Mouse (Mus musculus): ENCODE measurements at regions not wholly inside any gene's neighbourhood (a gene's known extent, or its start where the extent isn't known, plus 50 kb on each side); places are given as distances from the start of the nearest gene placed in this dataset.
A peak's percentile ranks its signal among the peaks of the same experiment; 100 is the strongest.

DNA sequence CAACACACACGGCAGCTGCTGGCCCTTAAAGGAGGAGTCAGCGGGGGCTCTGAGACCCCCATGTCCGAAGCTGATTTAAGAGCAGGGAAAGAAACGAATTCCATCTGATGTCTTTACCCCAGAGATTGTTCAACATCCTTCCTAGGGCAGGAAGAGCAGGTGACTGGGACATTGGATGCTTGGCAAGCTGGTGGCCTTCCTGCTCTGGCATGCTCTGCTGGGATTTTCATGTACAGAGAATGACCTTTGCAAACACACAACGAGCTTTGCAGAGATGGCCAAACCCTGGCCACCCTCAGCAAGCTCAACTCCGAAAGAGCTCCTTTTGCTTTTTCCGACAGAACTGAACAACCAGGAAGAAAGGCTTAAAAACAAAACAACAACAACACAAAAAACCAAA, 194.7 kb upstream of the Map3k1 start:
- WGBS: 87% methylated on average over 7 of the region's 7 CpGs
- H3K4me1 ChIP-seq (ENCODE audit: control insufficient read depth, insufficient read depth, insufficient read length, low read length): peaks cover 8% of the 10 kb centered on the region

DNA sequence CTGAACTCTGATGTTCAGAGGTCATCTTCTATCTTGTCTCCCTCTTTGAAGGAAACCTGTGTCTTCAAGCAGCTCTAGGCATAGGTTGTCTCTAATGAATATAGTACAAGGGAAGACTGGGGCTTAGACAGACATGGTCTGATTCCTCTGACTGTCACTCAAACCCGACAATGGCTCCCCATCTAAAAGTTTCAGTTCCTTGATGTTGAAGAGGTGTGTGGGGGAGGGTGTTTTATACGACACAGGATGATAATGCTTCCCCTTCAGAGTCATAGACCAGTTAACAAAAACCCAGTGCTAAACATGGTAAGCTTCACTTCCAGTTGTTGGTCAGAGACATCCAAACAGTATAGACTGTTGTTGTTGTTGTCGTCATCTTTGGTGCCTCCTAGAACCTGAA, 195.3 kb upstream of the Map3k1 start:
- Histone ChIP-seq H3K27me3 (ENCODE audit: control insufficient read depth, insufficient read depth, low read length) (no peaks in the 10 kb centered on the region), H3K36me3 (ENCODE audit: control insufficient read depth, insufficient read depth, low read length) (no peaks in the 10 kb centered on the region), H3K4me1 (ENCODE audit: control insufficient read depth, insufficient read depth, insufficient read length, low read length) (peaks cover 8% of the 10 kb centered on the region), H3K27ac (ENCODE audit: insufficient read depth, low read depth, low read length) (no peak overlapping the region), H3K4me3 (ENCODE audit: low read depth, low read length) (no peak overlapping the region)
- WGBS: 90% methylated on average over 3 of the region's 3 CpGs
- no peak for TF ChIP-seq POLR2A (IDR thresholded peaks at IDR 0.05; ENCODE audit: low read depth, low read length)
- no peak for TF ChIP-seq CTCF (IDR thresholded peaks at IDR 0.05; ENCODE audit: extremely low read depth, insufficient read length, insufficient replicate concordance, low read depth, low read length)

More for the DNA sequence above, 194.7 kb upstream of the Map3k1 start:
- H3K36me3 ChIP-seq (ENCODE audit: control insufficient read depth, insufficient read depth, low read length): no peaks in the 10 kb centered on the region
- TF ChIP-seq POLR2A (IDR thresholded peaks at IDR 0.05; ENCODE audit: low read depth, low read length): no peak
- TF ChIP-seq CTCF (IDR thresholded peaks at IDR 0.05; ENCODE audit: extremely low read depth, insufficient read length, insufficient replicate concordance, low read depth, low read length): no peak
- H3K27ac ChIP-seq (ENCODE audit: insufficient read depth, low read depth, low read length): no peak overlapping the region
- H3K27me3 ChIP-seq (ENCODE audit: control insufficient read depth, insufficient read depth, low read length): no peaks in the 10 kb centered on the region
- no peak overlapping the region for H3K4me3 ChIP-seq (ENCODE audit: low read depth, low read length)

DNA sequence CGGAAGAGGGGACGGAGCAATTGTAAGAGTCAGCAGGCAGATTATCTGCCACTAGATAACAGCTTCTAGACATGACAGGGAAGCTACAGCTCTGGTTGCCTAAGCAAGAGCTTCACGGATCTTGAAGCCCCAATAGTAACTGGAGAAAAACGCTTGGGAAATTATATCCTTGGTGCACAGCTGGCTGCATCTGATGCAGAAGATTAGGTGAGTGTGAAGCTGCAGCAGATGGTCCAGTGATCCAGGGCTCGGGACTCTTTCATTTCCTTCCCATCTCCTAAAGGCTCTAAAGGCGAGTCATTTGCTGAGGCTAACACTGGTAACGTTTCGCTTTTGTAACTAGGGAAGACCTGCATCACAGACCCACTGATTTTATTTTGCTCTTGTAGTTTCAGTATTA, 196.6 kb upstream of the Map3k1 start:
- no peaks in the 10 kb centered on the region for H3K36me3 ChIP-seq (ENCODE audit: control insufficient read depth, insufficient read depth, low read length)
- WGBS: 73% methylated on average over 8 of the region's 8 CpGs
- H3K4me1 ChIP-seq (ENCODE audit: control insufficient read depth, insufficient read depth, insufficient read length, low read length): peaks cover 8% of the 10 kb centered on the region
- H3K27ac ChIP-seq (ENCODE audit: insufficient read depth, low read depth, low read length): no peak overlapping the region
- no peaks in the 10 kb centered on the region for H3K27me3 ChIP-seq (ENCODE audit: control insufficient read depth, insufficient read depth, low read length)
- TF ChIP-seq POLR2A (IDR thresholded peaks at IDR 0.05; ENCODE audit: low read depth, low read length) (no peak), CTCF (IDR thresholded peaks at IDR 0.05; ENCODE audit: extremely low read depth, insufficient read length, insufficient replicate concordance, low read depth, low read length) (no peak)
- H3K4me3 ChIP-seq (ENCODE audit: low read depth, low read length): no peak overlapping the region

DNA sequence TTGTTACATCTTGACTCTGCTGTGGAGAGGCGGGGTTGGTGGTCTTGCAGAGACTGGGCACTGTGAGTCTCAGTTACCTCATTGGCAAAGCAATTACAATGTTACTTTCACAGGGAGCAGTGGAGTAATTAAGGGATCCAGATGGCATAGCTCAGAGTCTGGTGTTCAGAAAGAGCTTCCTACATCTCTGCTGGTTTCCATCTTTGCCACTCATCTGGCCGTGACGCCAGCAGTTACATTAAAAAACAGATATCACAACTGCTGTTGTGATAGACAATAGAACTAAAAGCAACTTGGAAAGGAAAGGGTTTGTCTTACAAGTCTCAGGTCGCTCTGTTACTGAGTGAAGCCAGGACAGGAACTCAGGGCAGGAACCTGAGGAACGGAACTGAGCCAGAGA, 200.0 kb upstream of the Map3k1 start:
- H3K27me3 ChIP-seq (ENCODE audit: control insufficient read depth, insufficient read depth, low read length): no peaks in the 10 kb centered on the region
- H3K4me1 ChIP-seq (ENCODE audit: control insufficient read depth, insufficient read depth, insufficient read length, low read length): no peaks in the 10 kb centered on the region
- no peak overlapping the region for H3K4me3 ChIP-seq (ENCODE audit: low read depth, low read length)
- WGBS: 94% methylated on average over 5 of the region's 5 CpGs
- no peak overlapping the region for H3K27ac ChIP-seq (ENCODE audit: insufficient read depth, low read depth, low read length)
- no peaks in the 10 kb centered on the region for H3K36me3 ChIP-seq (ENCODE audit: control insufficient read depth, insufficient read depth, low read length)
- TF ChIP-seq POLR2A (IDR thresholded peaks at IDR 0.05; ENCODE audit: low read depth, low read length): no peak

DNA sequence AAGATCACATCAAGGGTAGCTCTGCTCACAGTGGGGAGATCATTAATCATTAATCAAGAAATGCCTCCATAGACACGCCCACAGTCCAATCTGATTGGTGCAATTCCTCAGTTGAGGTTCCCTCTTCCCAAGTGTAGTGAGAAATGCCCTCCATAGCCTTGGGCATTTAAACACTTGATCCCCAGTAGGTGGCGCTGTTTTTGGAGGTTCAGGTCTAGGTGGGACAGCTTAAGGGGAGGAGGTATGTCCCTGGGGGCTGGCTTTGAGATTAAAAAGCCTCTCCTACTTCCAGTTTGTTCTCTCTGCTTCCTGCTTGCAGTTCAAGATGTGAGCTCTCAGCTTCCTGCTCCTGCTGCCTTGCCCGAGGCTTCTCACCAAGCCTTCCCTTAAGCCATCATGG, 200.5 kb upstream of the Map3k1 start:
- 79% methylated on average over 3 of the region's 3 CpGs for WGBS
- Histone ChIP-seq H3K4me1 (ENCODE audit: control insufficient read depth, insufficient read depth, insufficient read length, low read length) (no peaks in the 10 kb centered on the region), H3K27ac (ENCODE audit: insufficient read depth, low read depth, low read length) (no peak overlapping the region), H3K4me3 (ENCODE audit: low read depth, low read length) (no peak overlapping the region), H3K36me3 (ENCODE audit: control insufficient read depth, insufficient read depth, low read length) (no peaks in the 10 kb centered on the region), H3K27me3 (ENCODE audit: control insufficient read depth, insufficient read depth, low read length) (no peaks in the 10 kb centered on the region)
- TF ChIP-seq POLR2A (IDR thresholded peaks at IDR 0.05; ENCODE audit: low read depth, low read length) (no peak), CTCF (IDR thresholded peaks at IDR 0.05; ENCODE audit: extremely low read depth, insufficient read length, insufficient replicate concordance, low read depth, low read length) (peak; percentile 32; the same call in 1 of the 2 replicates)

DNA sequence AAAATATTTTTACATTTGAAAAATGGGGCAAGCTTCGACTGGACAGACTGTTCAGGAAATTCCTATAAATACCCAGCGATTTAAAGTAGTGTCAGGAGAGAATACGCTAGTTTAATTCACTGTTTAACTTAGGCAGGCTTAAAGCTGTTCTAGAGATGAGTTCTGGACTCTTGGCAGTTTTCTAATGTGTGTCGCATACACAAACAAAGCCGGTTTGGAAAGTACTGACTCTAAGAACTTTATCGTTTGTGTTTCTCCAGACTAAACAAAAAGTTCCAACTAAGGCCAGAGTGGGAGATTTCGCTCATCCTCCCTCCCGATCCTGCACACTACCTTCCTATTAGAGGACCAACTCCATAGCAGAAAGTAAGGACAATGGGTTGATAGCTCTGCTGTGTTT, 201.7 kb upstream of the Map3k1 start:
- 73% methylated on average over 8 of the region's 8 CpGs for WGBS
- Histone ChIP-seq H3K4me3 (ENCODE audit: low read depth, low read length) (no peak overlapping the region), H3K27me3 (ENCODE audit: control insufficient read depth, insufficient read depth, low read length) (no peaks in the 10 kb centered on the region), H3K36me3 (ENCODE audit: control insufficient read depth, insufficient read depth, low read length) (no peaks in the 10 kb centered on the region), H3K4me1 (ENCODE audit: control insufficient read depth, insufficient read depth, insufficient read length, low read length) (no peaks in the 10 kb centered on the region), H3K27ac (ENCODE audit: insufficient read depth, low read depth, low read length) (no peak overlapping the region)
- TF ChIP-seq CTCF (IDR thresholded peaks at IDR 0.05; ENCODE audit: extremely low read depth, insufficient read length, insufficient replicate concordance, low read depth, low read length): no peak
- TF ChIP-seq POLR2A (IDR thresholded peaks at IDR 0.05; ENCODE audit: low read depth, low read length): no peak

DNA sequence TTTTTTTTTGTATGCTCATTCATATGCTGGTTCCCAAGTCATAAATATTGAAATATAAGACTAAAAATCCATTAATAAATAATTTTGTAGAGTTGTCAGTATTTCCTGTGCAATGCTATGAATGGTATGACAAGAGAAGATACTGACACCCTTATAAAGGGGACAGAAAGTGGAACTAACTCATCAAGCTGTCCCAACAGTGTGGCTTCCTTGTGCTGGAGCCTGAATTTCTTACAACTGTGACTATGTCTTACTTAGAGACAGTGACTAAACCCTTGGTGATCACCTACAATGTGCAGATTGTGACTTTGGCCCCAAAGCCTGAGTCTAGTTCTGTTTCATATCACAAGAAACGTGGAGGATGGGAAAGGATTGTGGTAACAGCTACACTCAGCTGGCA, 203.8 kb upstream of the Map3k1 start:
- TF ChIP-seq POLR2A (IDR thresholded peaks at IDR 0.05; ENCODE audit: low read depth, low read length): no peak
- no peak for TF ChIP-seq CTCF (IDR thresholded peaks at IDR 0.05; ENCODE audit: extremely low read depth, insufficient read length, insufficient replicate concordance, low read depth, low read length)
- Histone ChIP-seq H3K27ac (ENCODE audit: insufficient read depth, low read depth, low read length) (no peak overlapping the region), H3K4me1 (ENCODE audit: control insufficient read depth, insufficient read depth, insufficient read length, low read length) (no peaks in the 10 kb centered on the region), H3K36me3 (ENCODE audit: control insufficient read depth, insufficient read depth, low read length) (no peaks in the 10 kb centered on the region), H3K27me3 (ENCODE audit: control insufficient read depth, insufficient read depth, low read length) (no peaks in the 10 kb centered on the region), H3K4me3 (ENCODE audit: low read depth, low read length) (no peak overlapping the region)
- 65% methylated on average over 1 of the region's 1 CpGs for WGBS

DNA sequence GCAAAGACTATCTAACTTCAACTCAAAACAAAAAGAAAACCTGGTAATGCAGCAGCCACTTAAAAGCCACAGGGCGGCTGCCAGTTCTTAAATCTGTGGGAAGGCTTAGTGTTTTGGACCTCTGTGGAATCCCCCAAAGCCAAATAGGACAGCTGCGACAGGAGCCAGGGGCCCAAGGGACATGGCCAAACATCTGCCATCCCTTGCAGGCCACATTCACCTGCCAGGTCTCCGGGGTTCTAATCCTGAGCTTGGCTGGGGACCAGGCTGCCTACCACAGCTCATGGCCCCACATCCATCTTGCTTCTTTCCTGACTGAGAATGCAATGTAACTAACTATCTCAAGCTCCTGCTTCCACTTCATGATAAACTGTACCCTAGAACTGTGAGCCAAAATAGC, 206.3 kb upstream of the Map3k1 start:
- TF ChIP-seq POLR2A (IDR thresholded peaks at IDR 0.05; ENCODE audit: low read depth, low read length): no peak
- no peak for TF ChIP-seq CTCF (IDR thresholded peaks at IDR 0.05; ENCODE audit: extremely low read depth, insufficient read length, insufficient replicate concordance, low read depth, low read length)
- 90% methylated on average over 3 of the region's 3 CpGs for WGBS
- Histone ChIP-seq H3K27ac (ENCODE audit: insufficient read depth, low read depth, low read length) (no peak overlapping the region), H3K4me1 (ENCODE audit: control insufficient read depth, insufficient read depth, insufficient read length, low read length) (no peaks in the 10 kb centered on the region), H3K36me3 (ENCODE audit: control insufficient read depth, insufficient read depth, low read length) (no peaks in the 10 kb centered on the region), H3K27me3 (ENCODE audit: control insufficient read depth, insufficient read depth, low read length) (no peaks in the 10 kb centered on the region), H3K4me3 (ENCODE audit: low read depth, low read length) (no peak overlapping the region)

Measured in small intestine, adult 2 months (tissue).